Mouse (Mus musculus) bone marrow, adult 2 months (tissue): ENCODE measurements around the gene Mycbpap.

ENCODE experiments used
- CTCF ChIP-seq: fragments of 200-500 bp; IDR thresholded peaks from 2 replicates; pipeline ENCODE4 v1.5.1; 2011; ENCODE audit warnings: low read length, control low read depth; ENCODE audit not compliant: control insufficient read depth, insufficient read depth
- POLR2A ChIP-seq: fragments of 200-500 bp; IDR thresholded peaks from 2 replicates; pipeline ENCODE4 v1.6.1; 2011; ENCODE audit warnings: low read depth, mild to moderate bottlenecking, control low read depth, low read length, borderline replicate concordance; ENCODE audit not compliant: control insufficient read depth

GRCm38 (mm10) chr11:94489745-94490144 is 31.8 kb downstream of the Mycbpap start:
- TF ChIP-seq CTCF = no peak
- no peak for TF ChIP-seq POLR2A
